Mouse (Mus musculus): Measurements from ENCODE around the gene Arhgap28. TPM values are rescaled to one million over a fixed set of nuclear protein-coding genes. Genes with fewer than 3 reads are reported as not detected.
A peak's percentile ranks its signal among the peaks of the same experiment; 100 is the strongest.

Arhgap28 gene
- polyA plus RNA-seq, 1 experiment from 2014 or later = 13.1 TPM

- peak overlapping the region; percentile 67 for H3K4me2 ChIP-seq
- no peaks in the 10 kb centered on the region for H3K9me3 ChIP-seq
- WGBS = 5% methylated on average over 10 of the region's 10 CpGs
- peak overlapping the region; percentile 66 for H3K4me3 ChIP-seq
- peaks cover 25% of the 10 kb centered on the region for H3K4me1 ChIP-seq (replicated peaks)
- peak; percentile 47 for ATAC-seq (ENCODE audit: low FRiP score)
- peak overlapping the region; percentile 80 for H3K27ac ChIP-seq
- H3K36me3 ChIP-seq = no peaks in the 10 kb centered on the region
- no peaks in the 10 kb centered on the region for H3K27me3 ChIP-seq
- peak overlapping the region; percentile 77 for H3K9ac ChIP-seq
These were observed 836 bp upstream of the Arhgap28 start for GRCm38 (mm10) chr17:68004581-68005330.

- 37% methylated on average over 17 of the region's 17 CpGs for WGBS
- Histone ChIP-seq H3K4me1 (replicated peaks) (peaks cover 25% of the 10 kb centered on the region), H3K9me3 (no peaks in the 10 kb centered on the region), H3K27me3 (no peaks in the 10 kb centered on the region), H3K9ac (no peak overlapping the region), H3K4me2 (peak overlapping the region; percentile 67), H3K4me3 (peak overlapping the region; percentile 66), H3K27ac (no peak overlapping the region; the same call in 1 of the 2 replicates), H3K36me3 (no peaks in the 10 kb centered on the region)
- ATAC-seq (ENCODE audit: low FRiP score) = no peak
These were observed 1.0 kb downstream of the Arhgap28 start for GRCm38 (mm10) chr17:68002608-68003595.

GRCm38 (mm10) chr17:67999801-68000200 lies 4.1 kb downstream of the Arhgap28 start:
- H3K4me2 ChIP-seq = no peak overlapping the region
- no peak for ATAC-seq (ENCODE audit: low FRiP score)

GRCm38 (mm10) chr17:67996769-67997155 lies 7.2 kb downstream of the Arhgap28 start:
- Histone ChIP-seq H3K4me2 (no peak overlapping the region), H3K9me3 (no peaks in the 10 kb centered on the region), H3K27ac (no peak overlapping the region), H3K9ac (no peak overlapping the region), H3K4me1 (replicated peaks) (no peaks in the 10 kb centered on the region; the same call in 1 of the 2 replicates), H3K4me3 (no peak overlapping the region), H3K27me3 (no peaks in the 10 kb centered on the region), H3K36me3 (no peaks in the 10 kb centered on the region)
- 84% methylated on average over 7 of the region's 7 CpGs for WGBS
- no peak for ATAC-seq (ENCODE audit: low FRiP score)

More at GRCm38 (mm10) chr17:67999801-68000200, 4.1 kb downstream of the Arhgap28 start:
- H3K4me3 ChIP-seq = no peak overlapping the region
- H3K27me3 ChIP-seq = no peaks in the 10 kb centered on the region
- no peak overlapping the region for H3K9ac ChIP-seq
- H3K9me3 ChIP-seq = no peaks in the 10 kb centered on the region
- peaks cover 21% of the 10 kb centered on the region for H3K4me1 ChIP-seq (replicated peaks)
- no peak overlapping the region for H3K27ac ChIP-seq
- WGBS = 74% methylated on average over 8 of the region's 8 CpGs
- H3K36me3 ChIP-seq = no peaks in the 10 kb centered on the region

GRCm38 (mm10) chr17:67996097-67996768 lies 7.7 kb downstream of the Arhgap28 start:
- 25% methylated on average over 14 of the region's 14 CpGs for WGBS
- Histone ChIP-seq H3K9ac (no peak overlapping the region), H3K27ac (no peak overlapping the region), H3K4me3 (no peak overlapping the region), H3K9me3 (no peaks in the 10 kb centered on the region), H3K27me3 (no peaks in the 10 kb centered on the region), H3K4me1 (replicated peaks) (no peaks in the 10 kb centered on the region; the same call in 1 of the 2 replicates), H3K36me3 (no peaks in the 10 kb centered on the region), H3K4me2 (no peak overlapping the region)
- ATAC-seq (ENCODE audit: low FRiP score) = no peak

- H3K9me3 ChIP-seq = no peaks in the 10 kb centered on the region
- no peak for ATAC-seq (ENCODE audit: low FRiP score)
- WGBS = 88% methylated on average over 2 of the region's 2 CpGs
These were observed 8.6 kb downstream of the Arhgap28 start for GRCm38 (mm10) chr17:67995277-67995819.

GRCm38 (mm10) chr17:67994861-67995260 lies 9.1 kb downstream of the Arhgap28 start:
- no peaks in the 10 kb centered on the region for H3K36me3 ChIP-seq
- WGBS = 84% methylated on average over 7 of the region's 7 CpGs
- H3K27me3 ChIP-seq = no peaks in the 10 kb centered on the region
- H3K4me2 ChIP-seq = no peak overlapping the region
- H3K9me3 ChIP-seq = no peaks in the 10 kb centered on the region
- no peak overlapping the region for H3K27ac ChIP-seq
- no peaks in the 10 kb centered on the region for H3K4me1 ChIP-seq (replicated peaks)
- H3K9ac ChIP-seq = no peak overlapping the region
- H3K4me3 ChIP-seq = no peak overlapping the region
- ATAC-seq (ENCODE audit: low FRiP score) = no peak

More at GRCm38 (mm10) chr17:67995277-67995819, 8.6 kb downstream of the Arhgap28 start:
- Histone ChIP-seq H3K4me3 (no peak overlapping the region), H3K4me1 (replicated peaks) (no peaks in the 10 kb centered on the region), H3K9ac (no peak overlapping the region), H3K27me3 (no peaks in the 10 kb centered on the region), H3K4me2 (no peak overlapping the region), H3K27ac (no peak overlapping the region), H3K36me3 (no peaks in the 10 kb centered on the region)

GRCm38 (mm10) chr17:67993371-67994045 lies 10.4 kb downstream of the Arhgap28 start:
- H3K4me1 ChIP-seq (replicated peaks) = peaks cover 11% of the 10 kb centered on the region
- no peak overlapping the region for H3K4me3 ChIP-seq
- WGBS = 92% methylated on average over 2 of the region's 2 CpGs
- H3K9me3 ChIP-seq = no peaks in the 10 kb centered on the region
- H3K27me3 ChIP-seq = no peaks in the 10 kb centered on the region
- H3K9ac ChIP-seq = no peak overlapping the region
- ATAC-seq (ENCODE audit: low FRiP score) = no peak
- no peak overlapping the region for H3K27ac ChIP-seq
- H3K36me3 ChIP-seq = no peaks in the 10 kb centered on the region
- H3K4me2 ChIP-seq = no peak overlapping the region

GRCm38 (mm10) chr17:67989716-67990115 lies 14.2 kb downstream of the Arhgap28 start:
- Histone ChIP-seq H3K4me3 (no peak overlapping the region), H3K36me3 (no peaks in the 10 kb centered on the region), H3K27me3 (no peaks in the 10 kb centered on the region), H3K9me3 (peaks cover 2% of the 10 kb centered on the region; the same call in 1 of the 2 replicates), H3K9ac (no peak overlapping the region), H3K27ac (no peak overlapping the region), H3K4me2 (no peak overlapping the region), H3K4me1 (replicated peaks) (peaks cover 11% of the 10 kb centered on the region)
- no peak for ATAC-seq (ENCODE audit: low FRiP score)
- 67% methylated on average over 5 of the region's 5 CpGs for WGBS

GRCm38 (mm10) chr17:67988920-67989621 lies 14.8 kb downstream of the Arhgap28 start:
- no peaks in the 10 kb centered on the region for H3K27me3 ChIP-seq
- peaks cover 2% of the 10 kb centered on the region; the same call in 1 of the 2 replicates for H3K9me3 ChIP-seq
- H3K36me3 ChIP-seq = no peaks in the 10 kb centered on the region
- H3K9ac ChIP-seq = no peak overlapping the region
- ATAC-seq (ENCODE audit: low FRiP score) = no peak
- peaks cover 11% of the 10 kb centered on the region for H3K4me1 ChIP-seq (replicated peaks)
- 60% methylated on average over 15 of the region's 15 CpGs for WGBS
- H3K4me2 ChIP-seq = no peak overlapping the region
- no peak overlapping the region for H3K27ac ChIP-seq
- H3K4me3 ChIP-seq = no peak overlapping the region

- peaks cover 2% of the 10 kb centered on the region; the same call in 1 of the 2 replicates for H3K9me3 ChIP-seq
- no peaks in the 10 kb centered on the region for H3K27me3 ChIP-seq
- no peak overlapping the region for H3K9ac ChIP-seq
- 43% methylated on average over 4 of the region's 4 CpGs for WGBS
- H3K36me3 ChIP-seq = no peaks in the 10 kb centered on the region
- ATAC-seq (ENCODE audit: low FRiP score) = no peak
- peaks cover 11% of the 10 kb centered on the region for H3K4me1 ChIP-seq (replicated peaks)
- H3K27ac ChIP-seq = no peak overlapping the region
- no peak overlapping the region for H3K4me3 ChIP-seq
- H3K4me2 ChIP-seq = no peak overlapping the region
These were observed 18.4 kb downstream of the Arhgap28 start for GRCm38 (mm10) chr17:67985532-67985931.
